Mouse (Mus musculus) embryonic facial prominence, embryonic 11.5 days (tissue): ENCODE measurements at regions not wholly inside any gene's neighbourhood (a gene's known extent, or its start where the extent isn't known, plus 50 kb on each side); places are given as distances from the start of the nearest gene placed in this dataset.

Experiments used
- ATAC-seq: fragments of 200-750 bp; cut with Nextera tagmentation; replicated peaks from 2 replicates; pipeline ENCODE4 v1.8.0; 2017; ENCODE audit warnings: low read depth; ENCODE audit not compliant: insufficient number of reproducible peaks, low FRiP score, low TSS enrichment
- DNase-seq: peaks from one replicate; pipeline ENCODE4 v3.0.0-alpha.2; 2015; ENCODE audit warnings: low spot score
- H3K27ac ChIP-seq: fragments of 300-500 bp; sonication (generic); replicated peaks from 2 replicates; pipeline ENCODE4 v1.5.1; 2014; ENCODE audit warnings: mild to moderate bottlenecking, low read depth, low read length, control low read depth
- H3K27me3 ChIP-seq: fragments of 300-500 bp; sonication (generic); 2 replicates; pipeline ENCODE4 v1.6.1; 2014; ENCODE audit warnings: mild to moderate bottlenecking, low read length, moderate library complexity, mixed read lengths; ENCODE audit not compliant: control insufficient read depth, insufficient read depth
- H3K36me3 ChIP-seq: fragments of 300-500 bp; sonication (generic); replicated peaks from 2 replicates; pipeline ENCODE4 v1.6.1; 2014; ENCODE audit warnings: low read depth, mild to moderate bottlenecking, low read length, moderate library complexity, mixed read lengths; ENCODE audit not compliant: control insufficient read depth, insufficient read depth
- H3K4me1 ChIP-seq: fragments of 300-500 bp; sonication (generic); 2 replicates; pipeline ENCODE4 v1.6.1; 2014; ENCODE audit warnings: low read length, mixed read lengths; ENCODE audit not compliant: control insufficient read depth, insufficient read depth
- H3K4me2 ChIP-seq: fragments of 300-500 bp; sonication (generic); 2 replicates; pipeline ENCODE4 v1.6.1; 2014; ENCODE audit warnings: low read depth, mild to moderate bottlenecking, control low read depth, low read length, moderate library complexity
- H3K4me3 ChIP-seq: fragments of 300-500 bp; sonication (generic); 2 replicates; pipeline ENCODE4 v1.5.1; 2014; ENCODE audit warnings: low read depth, low read length, control low read depth
- H3K9ac ChIP-seq: fragments of 300-500 bp; sonication (generic); replicated peaks from 2 replicates; pipeline ENCODE4 v1.6.1; 2014; ENCODE audit warnings: mild to moderate bottlenecking, control low read depth, low read length
- H3K9me3 ChIP-seq: fragments of 300-500 bp; sonication (generic); replicated peaks from 2 replicates; pipeline ENCODE4 v1.6.1; 2016; ENCODE audit warnings: mild to moderate bottlenecking, low read length, inconsistent platforms, mixed read lengths; ENCODE audit not compliant: control insufficient read depth
- WGBS: fragments of 180-500 bp; shearing (Covaris S2); extraction: QIAGEN DNeasy Blood & Tissue Kit; methylation state at CpG from one replicate; pipeline ENCODE4 v1.1.7; 2014; 5-methylcytosine and 5-hydroxymethylcytosine counted together

- Histone ChIP-seq H3K9me3 (no peaks in the 10 kb centered on the region), H3K4me2 (no peak overlapping the region), H3K27me3 (no peaks in the 10 kb centered on the region), H3K36me3 (no peaks in the 10 kb centered on the region), H3K27ac (no peak overlapping the region), H3K9ac (no peak overlapping the region), H3K4me3 (no peak overlapping the region), H3K4me1 (no peaks in the 10 kb centered on the region; the same call in 1 of the 2 replicates)
- WGBS: 64% methylated on average over 9 of the region's 9 CpGs
- ATAC-seq: no peak
- DNase-seq: no peak
Observed at GRCm38 (mm10) chr19:56653292-56653691, 68.7 kb upstream of the Adrb1 start.

- Histone ChIP-seq H3K9ac (no peak overlapping the region), H3K27ac (no peak overlapping the region), H3K9me3 (no peaks in the 10 kb centered on the region), H3K4me3 (no peak overlapping the region), H3K4me2 (no peak overlapping the region), H3K27me3 (no peaks in the 10 kb centered on the region), H3K36me3 (no peaks in the 10 kb centered on the region), H3K4me1 (no peaks in the 10 kb centered on the region; the same call in 1 of the 2 replicates)
- DNase-seq (no peak), ATAC-seq (no peak)
- WGBS: 76% methylated on average over 9 of the region's 9 CpGs
Observed at GRCm38 (mm10) chr19:56655330-56655729, 66.7 kb upstream of the Adrb1 start.

- WGBS: 60% methylated on average over 4 of the region's 4 CpGs
- no peak overlapping the region for H3K4me2 ChIP-seq
- H3K27ac ChIP-seq: no peak overlapping the region
- no peaks in the 10 kb centered on the region for H3K9me3 ChIP-seq
- ATAC-seq (no peak), DNase-seq (no peak)
- H3K4me3 ChIP-seq: no peak overlapping the region
- H3K9ac ChIP-seq: no peak overlapping the region
- H3K36me3 ChIP-seq: no peaks in the 10 kb centered on the region
- H3K27me3 ChIP-seq: no peaks in the 10 kb centered on the region
- H3K4me1 ChIP-seq: no peaks in the 10 kb centered on the region; the same call in 1 of the 2 replicates
Observed at GRCm38 (mm10) chr19:56660566-56661199, 61.3 kb upstream of the Adrb1 start.

GRCm38 (mm10) chr19:56663474-56664227 is 58.3 kb upstream of the Adrb1 start:
- WGBS: 72% methylated on average over 10 of the region's 10 CpGs
- ATAC-seq: no peak
- no peak for DNase-seq
- H3K27me3 ChIP-seq: no peaks in the 10 kb centered on the region
- H3K4me1 ChIP-seq: no peaks in the 10 kb centered on the region; the same call in 1 of the 2 replicates
- H3K9me3 ChIP-seq: no peaks in the 10 kb centered on the region
- no peak overlapping the region for H3K4me3 ChIP-seq
- H3K4me2 ChIP-seq: no peak overlapping the region
- H3K9ac ChIP-seq: no peak overlapping the region
- no peak overlapping the region for H3K27ac ChIP-seq
- H3K36me3 ChIP-seq: no peaks in the 10 kb centered on the region

DNA sequence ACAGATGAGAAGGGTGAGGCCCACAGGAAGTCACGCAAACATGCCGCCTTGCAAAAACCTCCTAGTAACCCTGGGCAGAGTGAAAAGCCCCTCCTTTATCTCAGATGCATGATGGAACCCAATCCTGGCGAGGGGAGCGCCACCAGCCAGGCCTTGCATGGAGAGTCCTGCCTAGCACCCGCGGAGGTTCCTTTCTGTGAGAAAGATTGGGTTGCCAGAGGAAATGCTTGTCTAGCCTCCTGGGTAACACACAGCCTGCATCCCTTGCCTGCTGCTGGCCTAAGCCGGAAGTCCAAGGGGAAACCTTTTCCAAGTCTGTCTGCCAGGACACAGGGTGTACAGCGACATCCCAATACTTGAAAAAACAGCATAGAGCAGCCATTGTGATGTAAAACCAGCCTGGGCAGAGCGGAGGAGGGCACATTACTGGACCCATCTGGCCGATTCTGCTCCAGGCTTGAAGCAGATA is 57.7 kb upstream of the Adrb1 start:
- Histone ChIP-seq H3K4me1 (no peaks in the 10 kb centered on the region; the same call in 1 of the 2 replicates), H3K9ac (no peak overlapping the region), H3K27me3 (no peaks in the 10 kb centered on the region), H3K4me3 (no peak overlapping the region), H3K9me3 (no peaks in the 10 kb centered on the region), H3K36me3 (no peaks in the 10 kb centered on the region), H3K27ac (no peak overlapping the region), H3K4me2 (no peak overlapping the region)
- 70% methylated on average over 10 of the region's 10 CpGs for WGBS
- ATAC-seq (no peak), DNase-seq (no peak)

GRCm38 (mm10) chr19:56664944-56665663 is 56.9 kb upstream of the Adrb1 start:
- no peaks in the 10 kb centered on the region for H3K27me3 ChIP-seq
- H3K4me2 ChIP-seq: no peak overlapping the region
- no peak for DNase-seq
- no peaks in the 10 kb centered on the region for H3K36me3 ChIP-seq
- H3K4me1 ChIP-seq: no peaks in the 10 kb centered on the region; the same call in 1 of the 2 replicates
- no peak overlapping the region for H3K9ac ChIP-seq
- H3K4me3 ChIP-seq: no peak overlapping the region
- WGBS: 63% methylated on average over 7 of the region's 7 CpGs
- H3K9me3 ChIP-seq: no peaks in the 10 kb centered on the region
- no peak for ATAC-seq
- no peak overlapping the region for H3K27ac ChIP-seq

- Histone ChIP-seq H3K27me3 (no peaks in the 10 kb centered on the region), H3K27ac (no peak overlapping the region), H3K9ac (no peak overlapping the region), H3K4me2 (no peak overlapping the region), H3K9me3 (no peaks in the 10 kb centered on the region), H3K36me3 (no peaks in the 10 kb centered on the region), H3K4me3 (no peak overlapping the region), H3K4me1 (no peaks in the 10 kb centered on the region; the same call in 1 of the 2 replicates)
- WGBS: 96% methylated on average over 1 of the region's 1 CpGs
- DNase-seq: no peak
- no peak for ATAC-seq
Observed at GRCm38 (mm10) chr19:56665972-56666371, 56.0 kb upstream of the Adrb1 start.
